Mouse (Mus musculus): ENCODE results near the gene Nkain4.

Nkain4 gene

GRCm38 (mm10) chr2:180885270-180885669, 69.2 kb downstream of the Nkain4 start:
- in situ Hi-C loops (cut with MboI; ENCODE audit: low pct_unique_long_range_greater_than_20kb in 1 of 2, low sequenced_read_pairs in 2 of 2, unreplicated experiment in 1 of 2) = no loop called here
